Mouse (Mus musculus) heart, embryonic 15.5 days (tissue): ENCODE measurements around the gene Evpl. TPM values are rescaled to one million over a fixed set of nuclear protein-coding genes. Genes with fewer than 3 reads are reported as not detected.
A peak's percentile ranks its signal among the peaks of the same experiment; 100 is the strongest.

Source experiments
- ATAC-seq: fragments of 200-750 bp; cut with Nextera tagmentation; replicated peaks from 2 replicates; pipeline ENCODE4 v1.8.0; 2017; ENCODE audit warnings: low read depth, moderate TSS enrichment; ENCODE audit not compliant: insufficient number of reproducible peaks, insufficient read depth, low FRiP score
- H3K27ac ChIP-seq: fragments of 300-500 bp; sonication (generic); 2 replicates; pipeline ENCODE4 v1.5.1; 2015; ENCODE audit warnings: mild to moderate bottlenecking, inconsistent platforms
- H3K27me3 ChIP-seq: fragments of 300-500 bp; sonication (generic); 2 replicates; pipeline ENCODE4 v1.6.1; 2015; ENCODE audit warnings: inconsistent platforms
- H3K36me3 ChIP-seq: fragments of 300-500 bp; sonication (generic); 2 replicates; pipeline ENCODE4 v1.6.1; 2015; ENCODE audit warnings: mild to moderate bottlenecking, inconsistent platforms
- H3K4me1 ChIP-seq: fragments of 300-500 bp; sonication (generic); replicated peaks from 2 replicates; pipeline ENCODE4 v1.6.1; 2015; ENCODE audit warnings: inconsistent platforms
- H3K4me2 ChIP-seq: fragments of 300-500 bp; sonication (generic); 2 replicates; pipeline ENCODE4 v1.6.1; 2015; ENCODE audit warnings: inconsistent platforms, mild to moderate bottlenecking, moderate library complexity
- H3K4me3 ChIP-seq: fragments of 300-500 bp; sonication (generic); 2 replicates; pipeline ENCODE4 v1.5.1; 2015; ENCODE audit warnings: mild to moderate bottlenecking, inconsistent platforms
- H3K9ac ChIP-seq: fragments of 300-500 bp; sonication (generic); 2 replicates; pipeline ENCODE4 v1.6.1; 2015; ENCODE audit warnings: mild to moderate bottlenecking, inconsistent platforms
- H3K9me3 ChIP-seq: fragments of 300-500 bp; sonication (generic); replicated peaks from 2 replicates; pipeline ENCODE4 v1.6.1; 2016; ENCODE audit warnings: inconsistent platforms
- WGBS: fragments of 180-500 bp; shearing (Covaris S2); methylation state at CpG from one replicate; pipeline ENCODE4 v1.1.7; 2015; ENCODE audit warnings: mixed read lengths; 5-methylcytosine and 5-hydroxymethylcytosine counted together
- polyA plus RNA-seq: library from polyadenylated mRNA; unstranded; fragments of >200 nt; fragmentation: Nextera tagmentation; extraction: Ambion mirVana; gene quantifications from 2 replicates; pipeline ENCODE4 v1.2.1, GENCODE M21; 2015

Evpl gene
- polyA plus RNA-seq, 1 experiment from 2014 or later, result 0.71 TPM

DNA sequence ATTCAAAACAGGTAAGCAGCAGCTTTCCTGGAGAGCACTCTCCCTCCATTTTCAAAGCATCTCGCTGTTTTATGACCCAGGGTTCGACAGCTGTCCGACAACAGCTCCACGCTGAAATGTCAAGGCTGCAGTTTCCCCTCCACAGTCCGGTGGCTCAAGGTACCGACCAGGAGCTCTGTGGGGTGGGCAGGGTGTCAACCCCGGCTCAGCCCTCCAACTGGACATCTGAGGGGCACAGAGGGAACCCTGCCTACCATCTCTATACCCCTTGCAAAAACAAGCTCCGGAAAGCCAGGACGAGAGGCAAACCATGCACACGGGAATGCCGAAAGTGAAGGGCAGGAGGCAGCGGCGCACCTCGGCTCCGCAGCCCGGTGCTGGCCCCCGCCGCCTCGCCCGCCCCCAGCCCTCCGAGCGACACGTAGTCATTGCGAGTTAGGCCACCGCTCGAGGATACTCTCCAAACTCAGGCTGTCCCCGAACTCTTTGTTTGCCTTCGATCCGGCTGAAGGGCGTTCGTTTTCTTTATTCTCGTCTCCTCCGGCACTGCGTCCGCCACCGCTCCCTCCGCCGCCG, 35.7 kb upstream of the Evpl start:
- Histone ChIP-seq H3K36me3 (peaks cover 23% of the 10 kb centered on the region), H3K4me3 (peak overlapping the region; percentile 87), H3K4me2 (peak overlapping the region; percentile 75), H3K27me3 (no peaks in the 10 kb centered on the region), H3K27ac (peak overlapping the region; percentile 83), H3K9me3 (no peaks in the 10 kb centered on the region), H3K4me1 (peaks cover 24% of the 10 kb centered on the region), H3K9ac (peak overlapping the region; percentile 83)
- under 1% methylated on average over 39 of the region's 39 CpGs for WGBS
- 0 out of 2 replicates have a peak, but pooled peaks have one; percentile 12 for ATAC-seq

DNA sequence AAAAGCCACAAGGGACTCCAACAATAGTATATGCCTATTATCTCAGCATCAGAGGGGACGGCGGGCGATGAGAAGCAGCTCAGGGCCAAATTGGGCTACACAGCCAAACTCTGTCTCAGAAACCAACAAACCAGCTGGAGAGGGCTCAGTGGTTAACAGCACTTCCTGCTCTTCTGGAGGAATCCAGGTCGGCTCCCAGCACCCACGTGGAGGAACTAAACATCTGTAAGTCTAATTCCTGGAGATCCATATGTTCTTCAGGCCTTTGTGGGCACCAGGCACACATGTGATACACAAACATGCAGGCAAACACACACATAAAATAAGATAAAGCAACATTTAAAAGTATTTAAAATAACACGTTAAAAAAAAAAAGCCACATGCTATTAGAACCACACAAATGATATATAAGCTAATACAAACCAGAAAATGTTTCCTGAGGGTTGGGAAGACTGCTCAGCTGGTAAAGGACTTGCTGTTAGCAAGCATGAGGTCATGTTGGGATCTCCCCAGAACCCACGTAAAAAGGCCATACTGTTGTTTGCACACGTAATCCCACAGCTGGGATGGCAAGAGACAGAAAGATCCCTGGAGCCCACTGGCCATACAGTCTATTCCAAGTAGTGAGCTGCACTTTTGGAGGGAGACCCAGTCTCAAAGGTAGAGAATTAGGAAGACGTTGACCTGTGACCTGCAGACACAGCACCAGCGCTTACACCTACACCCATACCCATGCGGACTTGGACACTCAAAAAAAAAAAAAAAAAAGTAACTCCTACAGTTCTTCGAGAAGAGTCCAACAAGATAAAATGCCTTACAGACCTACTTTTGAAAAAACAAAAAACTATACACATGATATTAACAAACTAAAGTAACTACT, 35.0 kb upstream of the Evpl start:
- no peaks in the 10 kb centered on the region for H3K9me3 ChIP-seq
- no peaks in the 10 kb centered on the region for H3K27me3 ChIP-seq
- H3K9ac ChIP-seq, result peak overlapping the region; percentile 83
- peak overlapping the region; percentile 87 for H3K4me3 ChIP-seq
- H3K4me2 ChIP-seq, result peak overlapping the region; percentile 75
- no peak overlapping the region for H3K27ac ChIP-seq
- H3K36me3 ChIP-seq, result peaks cover 30% of the 10 kb centered on the region
- H3K4me1 ChIP-seq, result peaks cover 24% of the 10 kb centered on the region
- ATAC-seq, result no peak
- WGBS, result 43% methylated on average over 12 of the region's 12 CpGs

DNA sequence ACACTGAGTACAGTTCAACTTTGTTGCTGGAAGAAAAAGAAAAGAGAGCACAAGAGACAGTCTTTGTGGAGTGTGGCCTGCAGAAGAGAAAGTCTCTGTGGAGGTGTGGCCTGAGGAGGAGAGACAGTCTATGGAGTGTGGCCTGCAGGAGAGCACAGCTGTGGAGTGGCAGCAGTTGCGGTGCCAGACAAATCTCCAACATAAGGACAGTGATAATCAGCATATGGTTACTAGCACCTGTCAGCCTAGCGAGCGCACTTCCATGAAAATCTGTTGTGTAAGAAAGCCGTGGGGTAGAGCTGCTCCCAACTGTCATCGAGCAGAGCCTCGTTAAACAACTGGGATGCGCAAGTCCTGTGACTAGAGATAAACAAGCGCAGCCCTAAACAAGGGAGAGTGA, 31.7 kb upstream of the Evpl start:
- Histone ChIP-seq H3K27me3 (no peaks in the 10 kb centered on the region), H3K9ac (no peak overlapping the region), H3K36me3 (peaks cover 61% of the 10 kb centered on the region), H3K27ac (no peak overlapping the region), H3K4me2 (no peak overlapping the region), H3K9me3 (no peaks in the 10 kb centered on the region), H3K4me3 (no peak overlapping the region), H3K4me1 (peaks cover 21% of the 10 kb centered on the region)
- 87% methylated on average over 8 of the region's 8 CpGs for WGBS
- ATAC-seq, result no peak

- Histone ChIP-seq H3K4me2 (no peak overlapping the region), H3K27me3 (no peaks in the 10 kb centered on the region), H3K36me3 (peaks cover 74% of the 10 kb centered on the region), H3K27ac (no peak overlapping the region), H3K9me3 (no peaks in the 10 kb centered on the region), H3K9ac (no peak overlapping the region), H3K4me3 (no peak overlapping the region), H3K4me1 (peaks cover 18% of the 10 kb centered on the region)
- no peak for ATAC-seq
- WGBS, result 92% methylated on average over 6 of the region's 6 CpGs
Measured at GRCm38 (mm10) chr11:116268313-116268712, 30.4 kb upstream of the Evpl start.

DNA sequence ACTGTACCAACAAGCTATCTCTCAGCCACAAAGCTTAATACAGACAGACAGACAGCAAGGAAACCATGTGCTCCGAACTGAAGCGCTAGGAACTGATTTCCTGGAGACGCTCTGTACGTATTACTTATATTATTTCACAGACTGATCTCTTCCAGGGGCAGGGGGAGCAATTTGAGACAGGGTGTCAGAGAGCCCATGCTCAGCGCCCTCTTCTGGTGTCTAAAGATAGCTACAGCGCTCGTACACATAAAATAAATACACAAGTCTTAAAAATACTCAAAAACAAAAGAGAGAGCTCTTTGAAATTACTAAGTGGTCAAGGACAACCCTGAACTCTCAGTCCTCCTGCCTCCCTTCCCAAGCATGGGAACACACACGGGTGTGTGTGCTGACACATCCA, 29.8 kb upstream of the Evpl start:
- Histone ChIP-seq H3K27me3 (no peaks in the 10 kb centered on the region), H3K4me3 (no peak overlapping the region), H3K9me3 (no peaks in the 10 kb centered on the region), H3K9ac (no peak overlapping the region), H3K4me2 (no peak overlapping the region), H3K36me3 (peaks cover 80% of the 10 kb centered on the region), H3K27ac (no peak overlapping the region), H3K4me1 (peaks cover 13% of the 10 kb centered on the region)
- ATAC-seq, result no peak
- WGBS, result 83% methylated on average over 8 of the region's 8 CpGs

- WGBS, result 89% methylated on average over 4 of the region's 4 CpGs
- Histone ChIP-seq H3K4me1 (no peaks in the 10 kb centered on the region), H3K27me3 (no peaks in the 10 kb centered on the region), H3K36me3 (peaks cover 96% of the 10 kb centered on the region), H3K4me3 (no peak overlapping the region), H3K27ac (no peak overlapping the region), H3K9me3 (no peaks in the 10 kb centered on the region), H3K4me2 (no peak overlapping the region), H3K9ac (no peak overlapping the region)
- ATAC-seq, result no peak
Measured at GRCm38 (mm10) chr11:116265850-116266249, 28.0 kb upstream of the Evpl start.

DNA sequence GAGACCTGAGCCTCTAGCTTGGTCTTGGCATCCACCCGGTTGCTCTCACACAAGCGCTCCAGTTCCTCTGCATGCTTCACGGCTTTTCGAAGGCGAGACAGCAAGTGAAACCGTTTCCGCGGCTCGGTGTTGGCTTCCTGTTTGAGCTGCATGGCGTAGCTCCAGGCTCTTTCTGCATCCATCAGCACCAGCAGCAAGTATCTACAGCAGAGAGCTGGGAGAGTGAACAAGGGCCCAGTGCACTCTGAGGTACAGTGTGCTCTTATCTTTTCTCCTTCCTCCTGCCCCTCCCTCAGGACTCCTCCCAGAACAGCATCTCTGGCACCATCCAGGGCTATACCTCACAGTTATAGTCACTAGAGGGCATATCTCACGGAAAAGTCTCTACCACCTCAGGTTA, 27.5 kb upstream of the Evpl start:
- no peak for ATAC-seq

DNA sequence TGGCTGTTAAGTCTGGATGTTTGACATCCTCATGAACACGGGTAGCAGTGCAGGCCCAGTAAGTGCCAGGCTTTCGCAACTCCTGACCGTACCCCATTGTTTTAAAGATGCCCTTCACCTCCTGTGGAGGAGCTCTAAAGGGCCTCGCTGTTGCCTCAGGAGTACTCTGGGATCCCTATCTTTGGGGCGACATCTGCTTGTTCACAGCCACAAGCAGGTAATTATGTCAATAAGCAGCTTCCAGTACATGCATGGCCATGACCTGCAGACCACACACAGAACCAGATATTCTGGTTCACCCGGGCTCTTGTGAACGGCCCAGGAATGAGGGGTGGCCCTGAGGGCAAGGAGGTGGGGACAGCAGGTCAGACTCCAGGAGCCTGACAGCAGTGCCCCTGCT, 22.4 kb upstream of the Evpl start:
- H3K36me3 ChIP-seq, result peaks cover 90% of the 10 kb centered on the region
- no peak overlapping the region for H3K4me2 ChIP-seq
- H3K27ac ChIP-seq, result peak overlapping the region; percentile 34; the same call in 1 of the 2 replicates
- 84% methylated on average over 7 of the region's 7 CpGs for WGBS
- H3K4me1 ChIP-seq, result 0 out of 2 replicates have a peak, but pooled peaks cover 3% of the 10 kb centered on the region
- no peaks in the 10 kb centered on the region for H3K27me3 ChIP-seq
- no peak overlapping the region for H3K4me3 ChIP-seq
- H3K9ac ChIP-seq, result no peak overlapping the region
- no peak for ATAC-seq
- H3K9me3 ChIP-seq, result no peaks in the 10 kb centered on the region

More for the DNA sequence above, 27.5 kb upstream of the Evpl start:
- WGBS, result 76% methylated on average over 11 of the region's 11 CpGs
- Histone ChIP-seq H3K4me1 (0 out of 2 replicates have a peak, but pooled peaks cover 1% of the 10 kb centered on the region), H3K36me3 (peaks cover 97% of the 10 kb centered on the region), H3K4me3 (no peak overlapping the region), H3K9ac (no peak overlapping the region), H3K27ac (no peak overlapping the region), H3K4me2 (no peak overlapping the region), H3K9me3 (no peaks in the 10 kb centered on the region), H3K27me3 (no peaks in the 10 kb centered on the region)

DNA sequence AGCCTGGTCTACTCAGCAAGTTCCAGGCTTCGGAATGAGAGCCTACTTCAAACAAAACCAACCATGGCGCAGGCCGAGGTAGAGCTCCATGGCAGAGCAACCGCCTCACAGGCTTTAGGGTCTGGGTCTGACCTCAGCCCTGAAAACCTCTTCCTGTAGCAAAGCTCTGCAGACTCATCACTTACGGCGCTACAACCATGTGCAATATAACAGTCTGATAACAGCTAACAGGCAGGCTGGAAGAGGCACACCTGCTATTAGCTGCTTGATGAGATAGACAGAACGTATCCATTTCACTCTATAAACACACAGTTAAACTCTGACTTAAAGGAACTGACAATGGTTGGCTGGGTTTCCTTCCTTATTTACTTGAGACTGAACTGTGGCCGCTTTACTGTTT, 21.6 kb upstream of the Evpl start:
- Histone ChIP-seq H3K27ac (peak overlapping the region; percentile 34; the same call in 1 of the 2 replicates), H3K4me2 (no peak overlapping the region), H3K36me3 (peaks cover 91% of the 10 kb centered on the region), H3K4me3 (no peak overlapping the region), H3K9ac (no peak overlapping the region), H3K4me1 (0 out of 2 replicates have a peak, but pooled peaks cover 3% of the 10 kb centered on the region), H3K27me3 (no peaks in the 10 kb centered on the region), H3K9me3 (no peaks in the 10 kb centered on the region)
- 82% methylated on average over 8 of the region's 8 CpGs for WGBS
- no peak for ATAC-seq

DNA sequence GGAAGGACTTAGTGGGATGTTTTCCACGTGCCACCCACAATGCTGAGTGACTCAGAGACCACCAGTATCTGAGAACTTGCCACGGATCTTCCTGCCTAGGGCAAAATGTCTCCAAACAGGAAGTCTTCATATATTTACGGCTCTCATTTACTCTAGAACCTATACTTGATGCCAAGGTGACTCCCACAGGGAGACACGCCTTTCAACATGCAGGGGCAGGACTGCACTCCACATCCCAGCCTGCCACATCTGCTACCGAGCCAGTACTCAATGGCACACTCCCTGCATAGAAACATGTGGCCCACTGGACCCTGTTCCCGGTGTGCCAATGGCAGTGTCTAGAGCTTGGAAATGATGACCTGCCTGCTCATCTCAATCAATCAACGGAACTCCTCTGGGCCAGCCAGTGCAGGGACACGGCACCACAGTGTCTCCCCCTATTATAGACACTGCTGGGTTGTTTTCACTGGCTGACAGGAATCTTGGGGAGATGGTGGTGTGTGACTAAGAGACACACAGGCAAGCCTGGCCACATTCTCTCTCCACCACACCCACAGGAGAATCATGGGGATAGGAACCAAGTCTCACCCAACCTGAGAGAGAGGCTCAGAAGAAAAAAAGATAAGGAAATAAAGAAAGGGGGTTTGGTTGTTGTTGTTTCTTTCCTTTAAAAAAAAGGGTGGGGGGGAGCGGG, 18.3 kb upstream of the Evpl start:
- no peak overlapping the region for H3K27ac ChIP-seq
- H3K9ac ChIP-seq, result no peak overlapping the region
- H3K36me3 ChIP-seq, result peaks cover 88% of the 10 kb centered on the region
- H3K4me3 ChIP-seq, result no peak overlapping the region
- no peak for ATAC-seq
- H3K27me3 ChIP-seq, result no peaks in the 10 kb centered on the region
- no peaks in the 10 kb centered on the region for H3K9me3 ChIP-seq
- H3K4me2 ChIP-seq, result no peak overlapping the region
- 78% methylated on average over 9 of the region's 9 CpGs for WGBS
- H3K4me1 ChIP-seq, result peaks cover 9% of the 10 kb centered on the region; the same call in 1 of the 2 replicates
